Mouse (Mus musculus) spleen, adult 2 months (tissue): ENCODE results near the gene Fbxo36. TPM values are rescaled to one million over a fixed set of nuclear protein-coding genes. Genes with fewer than 3 reads are reported as not detected.

Experiments used
- DNase-seq, 2 experiments: peaks; one replicate each; pipeline versions ENCODE4 v3.0.0 to v3.0.0-alpha.2; 2012 to 2021; ENCODE audit warnings: low spot score in 2 of 2, low read depth in 1 of 2
- H3K27ac ChIP-seq: fragments of 200-500 bp; 2 replicates; pipeline ENCODE4 v1.5.1; 2012; ENCODE audit warnings: low read length, inconsistent platforms; ENCODE audit not compliant: insufficient read depth
- H3K27me3 ChIP-seq: fragments of 200-500 bp; 2 replicates; pipeline ENCODE4 v1.6.1; 2012; ENCODE audit warnings: mild to moderate bottlenecking, moderate library complexity, low read length, inconsistent platforms; ENCODE audit not compliant: control insufficient read depth, insufficient read depth
- H3K36me3 ChIP-seq: fragments of 200-500 bp; 2 replicates; pipeline ENCODE4 v1.6.1; 2012; ENCODE audit warnings: mild to moderate bottlenecking, low read length, inconsistent platforms; ENCODE audit not compliant: control insufficient read depth, insufficient read depth
- H3K4me1 ChIP-seq: fragments of 200-500 bp; 2 replicates; pipeline ENCODE4 v1.6.1; 2011; ENCODE audit warnings: inconsistent platforms; ENCODE audit not compliant: control insufficient read depth, insufficient read depth, insufficient read length
- H3K4me3 ChIP-seq: fragments of 200-500 bp; 2 replicates; pipeline ENCODE4 v1.5.1; 2011; ENCODE audit warnings: mild to moderate bottlenecking, inconsistent platforms; ENCODE audit not compliant: insufficient read depth, insufficient read length; ENCODE audit errors: extremely low read depth
- CTCF ChIP-seq: fragments of 200-500 bp; IDR thresholded peaks from 2 replicates; pipeline ENCODE4 v1.5.1; 2011; ENCODE audit warnings: mild to moderate bottlenecking, inconsistent platforms; ENCODE audit not compliant: insufficient read depth, insufficient read length, insufficient replicate concordance; ENCODE audit errors: extremely low read depth
- POLR2A ChIP-seq: fragments of 200-500 bp; IDR thresholded peaks from 2 replicates; pipeline ENCODE4 v1.6.1; 2011; ENCODE audit warnings: low read depth, low read length, inconsistent platforms
- WGBS: fragments of 180-500 bp; shearing (Covaris S2); methylation state at CpG from one replicate; pipeline ENCODE4 v1.1.7; 2018; 5-methylcytosine and 5-hydroxymethylcytosine counted together
- polyA plus RNA-seq: library from polyadenylated mRNA; depleted of rRNA; stranded (reverse); fragments of >200 nt; gene quantifications from 2 replicates; pipeline ENCODE4 v1.2.3, GENCODE M21; 2012

Fbxo36 gene
- polyA plus RNA-seq, 1 experiment = 0.53 TPM

DNA sequence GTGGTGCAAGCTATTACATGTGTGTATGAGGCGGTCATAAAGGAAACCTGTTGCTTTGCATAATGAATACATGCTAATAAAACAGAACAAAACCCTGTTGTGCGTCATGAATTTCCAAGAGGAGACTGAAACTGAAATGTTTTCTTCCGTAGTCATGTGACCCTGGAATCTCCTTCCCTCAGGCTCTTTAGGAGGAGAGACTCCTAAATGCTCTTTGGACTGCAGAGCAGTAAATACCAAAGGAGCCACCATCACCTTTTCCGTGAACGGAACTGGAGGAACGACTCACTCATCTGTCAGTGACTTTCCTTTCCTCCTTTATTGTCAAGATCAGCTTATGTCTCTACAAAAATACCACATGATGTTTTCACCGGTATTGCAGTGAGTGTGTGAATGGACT lies 8.1 kb downstream of the Fbxo36 start:
- TF ChIP-seq POLR2A (no peak), CTCF (no peak)
- Histone ChIP-seq H3K27me3 (no peaks in the 10 kb centered on the region), H3K36me3 (no peaks in the 10 kb centered on the region), H3K4me1 (no peaks in the 10 kb centered on the region), H3K27ac (no peak overlapping the region), H3K4me3 (no peak overlapping the region)
- no peak for DNase-seq
- WGBS = 92% methylated on average over 7 of the region's 7 CpGs

DNA sequence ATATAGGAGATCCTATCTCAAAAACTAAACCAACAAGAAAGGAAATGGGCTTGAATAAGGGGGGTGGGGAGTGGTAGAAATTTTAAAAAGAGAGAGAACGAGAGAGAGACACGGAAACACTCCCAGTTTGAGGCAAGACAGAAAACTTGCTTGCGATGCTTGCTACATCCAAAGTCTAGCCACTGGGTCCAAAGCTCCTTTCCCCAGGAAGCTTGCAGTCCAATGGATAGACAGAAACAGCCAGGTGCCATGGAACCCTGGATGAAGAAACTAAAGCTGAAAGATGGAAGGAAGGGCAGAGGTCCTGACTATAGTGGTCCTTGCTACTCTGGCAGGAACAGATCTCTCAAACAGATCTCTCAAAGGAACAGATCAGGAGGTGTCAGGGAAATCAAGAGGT lies 8.7 kb downstream of the Fbxo36 start:
- TF ChIP-seq POLR2A = no peak
- TF ChIP-seq CTCF = no peak
- no peaks in the 10 kb centered on the region for H3K27me3 ChIP-seq
- H3K4me1 ChIP-seq = no peaks in the 10 kb centered on the region
- no peaks in the 10 kb centered on the region for H3K36me3 ChIP-seq
- DNase-seq = no peak
- H3K4me3 ChIP-seq = no peak overlapping the region
- 88% methylated on average over 3 of the region's 3 CpGs for WGBS
- H3K27ac ChIP-seq = no peak overlapping the region

DNA sequence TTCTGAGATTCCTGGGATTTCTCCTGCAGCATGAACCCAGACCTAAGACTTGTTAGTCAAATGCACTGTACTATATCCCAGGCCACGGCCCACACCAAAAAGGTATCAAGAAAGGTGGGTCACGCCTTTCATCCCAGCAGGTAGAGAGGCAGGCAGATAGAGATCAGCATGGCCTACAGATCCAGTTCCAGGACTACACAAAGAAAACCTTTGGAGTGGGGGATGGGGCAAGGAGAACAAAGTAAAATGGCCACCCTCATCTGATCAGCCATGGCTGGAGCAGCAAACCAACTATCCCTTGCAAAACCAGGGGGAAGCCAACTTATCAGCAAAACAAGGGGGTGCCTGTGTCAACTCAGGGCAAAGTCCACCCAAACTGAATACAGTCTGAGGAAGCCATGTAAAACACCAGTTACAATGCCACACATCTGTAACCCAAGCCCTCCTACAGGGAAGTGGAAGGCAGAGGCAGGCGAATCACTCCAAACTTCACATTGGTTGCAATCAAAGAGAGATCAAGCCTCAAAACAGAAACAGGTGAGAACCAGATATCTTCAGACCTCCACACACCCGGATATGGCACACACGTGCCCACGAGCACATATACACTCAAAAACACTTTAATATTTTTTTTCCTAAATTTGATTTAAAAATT lies 9.3 kb downstream of the Fbxo36 start:
- no peak overlapping the region for H3K4me3 ChIP-seq
- no peak for TF ChIP-seq CTCF
- no peak for TF ChIP-seq POLR2A
- no peaks in the 10 kb centered on the region for H3K27me3 ChIP-seq
- no peaks in the 10 kb centered on the region for H3K4me1 ChIP-seq
- WGBS = 96% methylated on average over 6 of the region's 6 CpGs
- DNase-seq = no peak
- no peaks in the 10 kb centered on the region for H3K36me3 ChIP-seq
- no peak overlapping the region for H3K27ac ChIP-seq

DNA sequence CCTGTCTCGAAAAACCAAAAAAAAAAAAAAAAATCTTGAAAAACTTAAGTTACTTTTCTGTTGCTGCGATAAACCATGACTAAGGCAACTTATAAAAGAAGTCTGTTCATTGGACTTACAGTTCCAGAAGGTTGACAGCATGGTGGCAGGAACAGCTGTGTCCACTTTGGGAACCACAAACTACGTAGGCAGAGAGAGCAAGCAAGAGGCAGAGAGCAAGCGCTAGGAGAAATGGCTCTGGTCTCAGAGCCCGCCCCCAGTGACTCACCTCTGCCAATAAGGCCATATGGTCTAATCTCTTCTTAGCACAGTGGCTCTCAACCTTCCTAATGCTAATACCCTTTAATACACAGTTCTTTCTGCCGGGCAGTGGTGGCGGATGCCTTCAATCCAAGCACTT lies 10.2 kb downstream of the Fbxo36 start:
- TF ChIP-seq CTCF (no peak), POLR2A (no peak)
- no peaks in the 10 kb centered on the region for H3K27me3 ChIP-seq
- 91% methylated on average over 7 of the region's 7 CpGs for WGBS
- no peaks in the 10 kb centered on the region for H3K4me1 ChIP-seq
- H3K4me3 ChIP-seq = no peak overlapping the region
- no peak overlapping the region for H3K27ac ChIP-seq
- DNase-seq = no peak
- H3K36me3 ChIP-seq = no peaks in the 10 kb centered on the region

DNA sequence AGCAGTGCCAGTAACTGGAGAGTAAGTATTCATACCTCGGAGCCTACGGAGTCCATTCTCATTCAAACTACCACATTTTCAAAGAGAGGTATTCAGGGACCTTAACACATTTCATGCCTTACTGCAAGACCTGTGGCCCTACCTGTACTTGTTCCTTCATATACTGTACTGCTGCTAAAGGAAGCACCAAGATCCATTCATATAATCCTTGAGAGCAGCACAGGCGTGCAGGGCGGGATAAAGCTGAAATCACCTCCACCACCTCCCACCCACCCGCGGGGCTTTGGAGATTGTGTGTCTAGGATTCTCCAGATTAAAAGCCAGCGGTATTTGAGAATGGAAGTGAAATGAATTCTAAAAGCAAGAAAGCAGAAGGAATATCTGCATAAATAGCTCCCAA lies 10.8 kb downstream of the Fbxo36 start:
- no peak overlapping the region for H3K27ac ChIP-seq

DNA sequence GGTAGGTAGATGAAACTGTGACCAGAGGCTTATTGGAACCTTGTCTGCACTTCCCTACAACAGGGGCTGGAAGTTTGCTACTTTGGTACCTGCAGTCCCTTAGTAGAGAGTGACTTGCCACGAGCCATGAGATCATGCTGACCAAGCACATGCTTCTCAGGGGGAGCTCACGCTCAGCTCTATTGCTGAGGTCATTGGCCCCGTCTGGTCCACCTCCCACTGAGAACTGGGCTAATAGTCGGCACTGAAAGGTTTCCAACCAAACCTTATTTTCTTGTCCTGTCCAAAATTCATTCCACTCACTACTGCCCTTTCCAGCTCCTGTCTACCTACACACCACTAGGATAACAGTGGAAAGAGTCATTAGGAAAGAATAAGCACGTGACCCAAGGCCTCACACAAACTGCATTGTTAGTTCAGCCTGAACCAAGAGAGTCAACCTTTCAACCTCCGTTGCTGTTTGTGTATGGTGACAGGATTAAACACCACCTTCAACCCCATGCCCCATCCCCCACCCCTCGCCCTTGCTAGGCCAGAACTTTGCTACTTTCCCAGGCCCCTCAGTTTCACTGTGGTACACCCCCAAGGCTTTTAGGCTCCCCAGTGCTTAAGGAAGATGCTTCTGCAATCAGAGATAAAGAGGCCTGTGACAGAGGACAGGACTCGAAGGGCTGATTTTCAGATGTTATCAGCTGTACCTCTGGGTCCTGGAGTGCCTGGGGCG lies 12.0 kb downstream of the Fbxo36 start:
- no peak overlapping the region for H3K27ac ChIP-seq
- no peak for DNase-seq
- no peaks in the 10 kb centered on the region for H3K36me3 ChIP-seq
- H3K4me1 ChIP-seq = no peaks in the 10 kb centered on the region
- H3K27me3 ChIP-seq = no peaks in the 10 kb centered on the region
- TF ChIP-seq CTCF (no peak), POLR2A (no peak)
- H3K4me3 ChIP-seq = no peak overlapping the region
- 71% methylated on average over 9 of the region's 9 CpGs for WGBS

More for the DNA sequence above, 10.8 kb downstream of the Fbxo36 start:
- WGBS = 93% methylated on average over 7 of the region's 7 CpGs
- no peaks in the 10 kb centered on the region for H3K36me3 ChIP-seq
- no peaks in the 10 kb centered on the region for H3K4me1 ChIP-seq
- no peaks in the 10 kb centered on the region for H3K27me3 ChIP-seq
- no peak for DNase-seq
- H3K4me3 ChIP-seq = no peak overlapping the region
- TF ChIP-seq CTCF (no peak), POLR2A (no peak)

DNA sequence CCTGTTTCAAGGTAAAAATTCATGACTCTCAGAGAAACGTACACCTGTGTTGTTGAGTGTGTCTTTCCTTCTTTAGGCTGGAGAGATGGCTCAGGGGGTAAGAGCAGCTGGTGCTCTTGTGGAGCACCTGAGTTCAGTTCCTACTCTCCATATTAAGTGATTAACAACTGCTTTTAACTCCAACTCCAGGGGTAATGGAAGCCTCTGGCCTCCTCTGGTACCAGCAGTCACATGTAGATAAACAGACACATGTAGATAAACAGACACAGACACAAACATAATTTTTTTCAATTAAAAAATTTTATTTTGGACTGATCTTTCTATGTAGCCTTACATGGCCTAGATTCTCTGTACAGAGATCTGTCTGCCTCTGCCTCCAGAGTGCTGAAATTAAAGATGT lies 14.1 kb downstream of the Fbxo36 start:
- Histone ChIP-seq H3K27me3 (no peaks in the 10 kb centered on the region), H3K4me3 (no peak overlapping the region), H3K4me1 (no peaks in the 10 kb centered on the region), H3K27ac (no peak overlapping the region), H3K36me3 (no peaks in the 10 kb centered on the region)
- WGBS = 84% methylated on average over 1 of the region's 1 CpGs
- TF ChIP-seq POLR2A (no peak), CTCF (no peak)
- no peak for DNase-seq

DNA sequence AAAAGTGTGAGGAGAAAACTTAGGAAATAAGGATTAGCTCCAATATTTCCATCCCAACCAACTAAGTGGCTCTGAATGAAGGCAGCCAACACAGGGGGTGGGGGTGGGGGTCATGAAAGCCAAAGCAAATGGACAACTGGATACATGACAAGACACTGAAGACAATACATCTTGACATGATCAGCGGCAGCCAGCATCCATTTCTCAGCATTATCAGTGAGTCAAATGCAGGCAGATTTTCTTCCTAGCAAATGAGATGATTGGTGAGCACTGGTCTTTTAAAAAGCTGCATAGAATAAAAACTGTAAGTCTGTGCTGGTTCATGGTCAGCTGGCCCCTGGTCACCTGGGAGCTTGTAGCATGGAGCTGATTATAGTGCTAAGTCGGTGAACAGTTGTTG lies 15.3 kb downstream of the Fbxo36 start:
- no peaks in the 10 kb centered on the region for H3K27me3 ChIP-seq
- no peak for DNase-seq
- no peaks in the 10 kb centered on the region for H3K36me3 ChIP-seq
- no peak overlapping the region for H3K4me3 ChIP-seq
- H3K4me1 ChIP-seq = no peaks in the 10 kb centered on the region
- no peak overlapping the region for H3K27ac ChIP-seq
- TF ChIP-seq CTCF (no peak), POLR2A (no peak)
- 91% methylated on average over 2 of the region's 2 CpGs for WGBS
